Mouse (Mus musculus) kidney, postnatal 0 days (tissue): Measurements from ENCODE around the gene Prim1. TPM values are rescaled to one million over a fixed set of nuclear protein-coding genes. Genes with fewer than 3 reads are reported as not detected.

Experiments used
- ATAC-seq: fragments of 200-750 bp; cut with Nextera tagmentation; replicated peaks from 2 replicates; pipeline ENCODE4 v1.8.0; 2017; ENCODE audit warnings: low read depth, moderate number of reproducible peaks, moderate TSS enrichment, moderate library complexity; ENCODE audit not compliant: low FRiP score
- DNase-seq: peaks from one replicate; pipeline ENCODE4 v3.0.0-alpha.2; 2016; ENCODE audit warnings: low spot score
- H3K27ac ChIP-seq: fragments of 300-500 bp; sonication (generic); 2 replicates; pipeline ENCODE4 v1.5.1; 2014; ENCODE audit warnings: mild to moderate bottlenecking
- H3K27me3 ChIP-seq: fragments of 300-500 bp; sonication (generic); 2 replicates; pipeline ENCODE4 v1.6.1; 2014; ENCODE audit warnings: low read length, mixed read lengths; ENCODE audit not compliant: insufficient read depth
- H3K36me3 ChIP-seq: fragments of 300-500 bp; sonication (generic); 2 replicates; pipeline ENCODE4 v1.6.1; 2014; ENCODE audit warnings: low read length, mixed read lengths; ENCODE audit not compliant: insufficient read depth
- H3K4me1 ChIP-seq: fragments of 300-500 bp; sonication (generic); replicated peaks from 2 replicates; pipeline ENCODE4 v1.6.1; 2014; ENCODE audit warnings: antibody characterized with exemption, low read length, mixed read lengths; ENCODE audit not compliant: insufficient read depth
- H3K4me2 ChIP-seq: fragments of 300-500 bp; sonication (generic); 2 replicates; pipeline ENCODE4 v1.6.1; 2014; ENCODE audit warnings: mild to moderate bottlenecking, low read length, moderate library complexity, mixed read lengths
- H3K4me3 ChIP-seq: fragments of 300-500 bp; sonication (generic); replicated peaks from 2 replicates; pipeline ENCODE4 v1.5.1; 2014; ENCODE audit warnings: low read depth, low read length
- H3K9ac ChIP-seq: fragments of 300-500 bp; sonication (generic); 2 replicates; pipeline ENCODE4 v1.6.1; 2014; ENCODE audit warnings: low read depth, low read length
- H3K9me3 ChIP-seq: fragments of 300-500 bp; sonication (generic); replicated peaks from 2 replicates; pipeline ENCODE4 v1.6.1; 2016; ENCODE audit warnings: low read length, inconsistent platforms, mixed read lengths
- CTCF ChIP-seq: IDR thresholded peaks from 2 replicates; pipeline ENCODE4 v1.5.1; 2016; ENCODE audit warnings: antibody characterized with exemption, low read depth, mild to moderate bottlenecking, moderate library complexity
- WGBS: fragments of 180-500 bp; shearing (Covaris S2); extraction: QIAGEN DNeasy Blood & Tissue Kit; methylation state at CpG from one replicate; pipeline ENCODE4 v1.1.7; 2014; 5-methylcytosine and 5-hydroxymethylcytosine counted together
- polyA plus RNA-seq: library from polyadenylated mRNA; unstranded; fragments of >200 nt; fragmentation: Nextera tagmentation; extraction: Ambion mirVana; gene quantifications from 2 replicates; pipeline ENCODE4 v1.2.1, GENCODE M21; 2015

Gene Prim1
- polyA plus RNA-seq, 1 experiment from 2014 or later, result 43.9 TPM

DNA sequence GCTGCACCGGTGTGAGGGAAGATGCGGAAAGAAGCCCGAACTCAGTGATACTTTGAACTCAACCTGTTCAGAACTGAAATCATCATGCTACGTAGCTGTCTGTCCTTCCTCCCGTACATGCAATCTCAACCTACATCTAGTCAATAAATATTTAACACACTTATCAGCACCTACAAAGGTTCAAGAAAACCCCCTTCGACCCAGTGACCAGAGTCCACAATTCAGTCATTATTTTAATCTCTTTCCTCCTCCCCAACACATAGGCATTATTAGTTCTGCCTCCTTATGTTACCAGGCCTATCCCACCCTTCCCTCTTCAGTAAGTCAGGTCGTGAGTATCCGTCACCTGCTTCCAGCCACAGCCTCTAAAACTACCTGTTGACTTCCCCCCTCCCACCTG lies 9.5 kb upstream of the Prim1 start:
- TF ChIP-seq CTCF, result no peak
- no peak for DNase-seq
- H3K9me3 ChIP-seq, result no peaks in the 10 kb centered on the region
- no peaks in the 10 kb centered on the region for H3K36me3 ChIP-seq
- H3K4me1 ChIP-seq, result no peaks in the 10 kb centered on the region
- no peak overlapping the region for H3K4me2 ChIP-seq
- no peak for ATAC-seq
- WGBS, result 80% methylated on average over 8 of the region's 8 CpGs
- H3K27ac ChIP-seq, result no peak overlapping the region
- no peak overlapping the region for H3K9ac ChIP-seq
- no peak overlapping the region for H3K4me3 ChIP-seq
- H3K27me3 ChIP-seq, result no peaks in the 10 kb centered on the region

DNA sequence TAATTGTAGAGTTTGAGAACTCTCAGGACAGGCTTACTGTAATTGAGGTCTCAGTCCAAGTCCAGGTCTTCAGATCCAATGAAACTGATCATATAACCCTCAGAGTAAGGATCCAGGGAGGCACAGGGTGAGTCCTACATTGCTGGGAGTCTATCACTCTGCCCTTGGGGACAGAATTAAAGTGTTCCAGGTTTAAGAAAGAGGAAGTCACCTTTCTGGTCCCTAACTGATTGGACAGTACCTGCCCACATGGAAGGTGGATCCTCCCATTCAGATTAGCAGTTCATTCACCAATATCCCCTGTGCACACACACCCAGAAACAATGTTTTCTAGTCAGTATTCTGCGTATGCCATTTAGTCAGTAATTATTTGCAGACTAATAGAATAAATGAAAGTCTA lies 7.5 kb upstream of the Prim1 start, which contains the start of gene Hsd17b6:
TSS of gene Hsd17b6 (minus strand) at position 166 of the 400 bp plus-strand sequence.
- Histone ChIP-seq H3K4me1 (no peaks in the 10 kb centered on the region), H3K4me2 (no peak within 1 kb of the TSS), H3K4me3 (no peak within 1 kb of the TSS), H3K9ac (no peak within 1 kb of the TSS), H3K36me3 (no peaks in the 10 kb centered on the region), H3K9me3 (no peaks in the 10 kb centered on the region), H3K27ac (no peak within 1 kb of the TSS), H3K27me3 (no peaks in the 10 kb centered on the region)
- no peak for ATAC-seq
- no peak for TF ChIP-seq CTCF
- no peak for DNase-seq
- WGBS, result 94% methylated on average over 1 of the region's 1 CpGs

DNA sequence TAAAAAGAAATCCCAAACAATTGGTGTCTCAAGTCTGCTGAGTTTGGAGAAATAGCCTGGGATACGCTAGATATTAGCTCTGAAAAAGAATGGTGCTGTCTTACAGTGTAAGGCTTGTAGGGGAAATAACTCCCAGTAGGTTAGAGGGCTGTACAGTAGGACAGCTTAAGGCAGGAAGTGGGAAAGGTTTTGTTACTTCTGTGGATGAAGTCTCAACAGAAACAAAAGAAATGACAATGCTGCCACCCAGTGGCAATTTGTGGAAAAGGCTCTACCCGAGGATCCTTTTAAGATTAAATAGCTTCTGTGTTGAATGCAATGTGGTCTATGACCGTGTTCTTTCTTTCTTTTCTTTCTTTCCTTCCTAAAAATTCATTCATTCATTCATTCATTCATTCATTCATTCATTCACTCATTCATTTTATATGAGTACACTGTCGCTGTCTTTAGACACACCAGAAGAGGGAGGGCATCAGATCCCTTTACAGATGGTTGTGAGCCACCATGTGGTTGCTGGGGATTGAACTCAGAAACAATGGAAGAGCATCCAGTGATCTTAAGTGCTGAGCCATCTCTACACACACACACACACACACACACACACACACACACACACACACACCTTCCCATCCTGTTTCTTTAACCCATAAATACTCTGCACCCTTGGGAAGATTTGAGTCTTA lies 6.6 kb upstream of the Prim1 start:
- Histone ChIP-seq H3K9ac (no peak overlapping the region), H3K4me3 (no peak overlapping the region), H3K27ac (no peak overlapping the region), H3K4me2 (no peak overlapping the region), H3K27me3 (no peaks in the 10 kb centered on the region), H3K9me3 (no peaks in the 10 kb centered on the region), H3K4me1 (no peaks in the 10 kb centered on the region), H3K36me3 (no peaks in the 10 kb centered on the region)
- 7% methylated on average over 4 of the region's 4 CpGs for WGBS
- DNase-seq (peak; percentile 93), ATAC-seq (no peak)
- peak; percentile 92 for TF ChIP-seq CTCF

DNA sequence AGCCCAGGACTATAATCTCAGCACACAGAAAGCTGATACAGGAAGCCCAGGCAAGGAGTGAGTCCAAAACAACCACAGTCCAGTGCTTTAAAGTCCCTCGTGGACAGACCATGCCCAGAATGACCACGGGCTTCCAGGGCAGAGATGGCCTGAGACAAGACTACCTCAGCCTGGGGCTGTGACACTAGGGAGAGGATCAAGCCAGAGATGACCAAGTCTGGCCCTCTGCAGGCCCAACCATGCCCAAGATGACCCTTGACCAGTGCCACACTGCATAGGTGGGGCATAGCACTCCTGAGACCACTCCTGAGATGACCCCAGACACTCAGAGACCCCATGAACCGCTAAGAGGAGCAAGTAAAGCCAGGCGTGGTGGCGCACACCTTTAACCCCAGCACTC lies 5.2 kb upstream of the Prim1 start:
- ATAC-seq, result no peak
- Histone ChIP-seq H3K27me3 (no peaks in the 10 kb centered on the region), H3K9me3 (no peaks in the 10 kb centered on the region), H3K4me3 (no peak overlapping the region), H3K36me3 (no peaks in the 10 kb centered on the region), H3K4me2 (no peak overlapping the region), H3K9ac (no peak overlapping the region), H3K27ac (no peak overlapping the region), H3K4me1 (no peaks in the 10 kb centered on the region)
- no peak for TF ChIP-seq CTCF
- no peak for DNase-seq
- 84% methylated on average over 5 of the region's 5 CpGs for WGBS

DNA sequence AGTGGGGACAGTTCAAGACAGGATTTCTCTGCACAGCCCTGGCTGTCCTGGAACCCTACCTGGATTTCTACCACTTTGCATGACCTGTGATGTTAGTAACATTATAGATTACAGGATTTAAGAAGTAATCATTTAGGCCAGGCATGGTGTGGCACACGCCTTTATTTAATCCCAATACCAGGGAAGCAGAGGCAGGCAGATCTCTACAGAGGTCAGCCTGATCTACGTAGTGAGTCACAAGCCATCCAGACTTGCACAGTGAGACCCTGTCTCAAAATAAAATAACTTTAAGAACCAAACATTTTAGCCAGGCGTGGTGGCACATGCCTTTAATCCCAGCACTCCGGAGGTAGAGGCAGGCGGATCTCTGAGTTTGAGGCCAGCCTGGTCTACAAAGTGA lies 7.2 kb downstream of the Prim1 start:
- Histone ChIP-seq H3K4me3 (no peak overlapping the region), H3K9me3 (no peaks in the 10 kb centered on the region), H3K4me2 (no peak overlapping the region), H3K27me3 (no peaks in the 10 kb centered on the region), H3K27ac (no peak overlapping the region), H3K4me1 (no peaks in the 10 kb centered on the region), H3K9ac (no peak overlapping the region), H3K36me3 (peaks cover 25% of the 10 kb centered on the region; the same call in 1 of the 2 replicates)
- ATAC-seq (no peak), DNase-seq (no peak)
- no peak for TF ChIP-seq CTCF
- WGBS, result 95% methylated on average over 5 of the region's 5 CpGs

DNA sequence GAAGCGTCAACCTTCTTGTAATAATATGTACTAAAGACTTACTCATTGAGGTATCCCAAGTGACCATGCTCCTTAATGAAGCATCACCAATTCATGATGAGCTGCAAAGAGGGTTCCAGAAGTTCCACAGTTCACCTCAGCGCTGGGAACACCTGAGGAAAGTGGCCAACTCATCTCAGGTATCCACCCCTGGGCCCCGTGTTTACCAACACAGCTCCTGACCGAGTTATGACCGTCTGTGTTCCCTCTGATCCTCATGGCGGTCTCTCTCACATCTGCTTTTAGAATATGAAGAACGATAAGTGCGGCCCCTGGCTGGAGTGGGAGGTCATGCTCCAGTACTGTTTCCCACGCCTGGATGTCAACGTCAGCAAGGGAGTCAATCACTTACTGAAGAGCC lies 8.5 kb downstream of the Prim1 start:
- Histone ChIP-seq H3K27ac (no peak overlapping the region), H3K36me3 (peaks cover 27% of the 10 kb centered on the region; the same call in 1 of the 2 replicates), H3K4me1 (no peaks in the 10 kb centered on the region), H3K9me3 (no peaks in the 10 kb centered on the region), H3K27me3 (no peaks in the 10 kb centered on the region), H3K4me2 (no peak overlapping the region), H3K9ac (no peak overlapping the region), H3K4me3 (no peak overlapping the region)
- TF ChIP-seq CTCF, result no peak
- DNase-seq (no peak), ATAC-seq (no peak)
- WGBS, result 94% methylated on average over 10 of the region's 10 CpGs

DNA sequence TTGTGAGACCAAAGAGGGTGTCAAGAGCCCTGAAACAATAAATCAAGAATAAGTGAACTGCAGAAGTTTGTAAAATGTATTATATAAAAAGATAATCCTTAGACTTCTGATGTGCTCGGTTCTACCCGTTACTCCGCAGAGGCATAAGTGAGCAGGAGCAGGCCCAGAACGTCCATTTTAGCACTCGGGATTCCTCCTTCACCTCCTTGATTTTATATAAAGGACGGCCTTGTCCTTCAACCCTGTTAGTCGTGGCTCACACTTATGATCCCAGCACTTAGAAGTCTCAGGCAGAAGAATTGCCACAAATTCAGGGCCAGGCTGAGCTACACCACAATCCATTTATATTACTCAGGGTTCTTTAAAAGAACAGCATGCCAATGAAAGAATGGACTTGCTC lies 15.0 kb downstream of the Prim1 start:
- Histone ChIP-seq H3K27me3 (no peaks in the 10 kb centered on the region), H3K9me3 (no peaks in the 10 kb centered on the region), H3K4me2 (no peak overlapping the region), H3K4me1 (peaks cover 5% of the 10 kb centered on the region; the same call in 1 of the 2 replicates), H3K4me3 (no peak overlapping the region), H3K36me3 (0 out of 2 replicates have a peak, but pooled peaks cover 12% of the 10 kb centered on the region), H3K9ac (no peak overlapping the region), H3K27ac (no peak overlapping the region)
- ATAC-seq (no peak), DNase-seq (no peak)
- WGBS, result 88% methylated on average over 7 of the region's 7 CpGs
- TF ChIP-seq CTCF, result no peak
